Mouse (Mus musculus) left cerebral cortex, adult 6 months (tissue): ENCODE results near the gene Dock4. TPM values are rescaled to one million over a fixed set of nuclear protein-coding genes. Genes with fewer than 3 reads are reported as not detected.

Source experiments
- long read RNA-seq, 2 experiments: library from polyadenylated mRNA; unstranded; transcript quantifications; one replicate each; pipeline ENCODE4 v2.0.0; 2019 to 2020
- polyA plus RNA-seq: library from polyadenylated mRNA; unstranded; fragments of <200 nt; fragmentation: Nextera tagmentation; gene quantifications from 2 replicates; pipeline ENCODE4 v1.2.3, GENCODE M21; 2021

The Dock4 gene
- 12.8 and 12.9 TPM in 2 replicates for polyA plus RNA-seq
- long read RNA-seq, experiment 1, transcript Dock4-208 (32 exons, 3,880 nt), result minor isoform, 7 of 58 reads
- long read RNA-seq, experiment 1, transcript Dock4-211 (1 exons, 2,086 nt), result major isoform, 11 of 58 reads
- long read RNA-seq, experiment 1, partial matches to known transcripts, result 15 of 58 reads
- long read RNA-seq, experiment 1, other reads (novel, unspliced or antisense), result 22 of 58 reads
- long read RNA-seq, experiment 2, partial matches to known transcripts, result 7 of 22 reads
- long read RNA-seq, experiment 2, other reads (novel, unspliced or antisense), result 15 of 22 reads

DNA sequence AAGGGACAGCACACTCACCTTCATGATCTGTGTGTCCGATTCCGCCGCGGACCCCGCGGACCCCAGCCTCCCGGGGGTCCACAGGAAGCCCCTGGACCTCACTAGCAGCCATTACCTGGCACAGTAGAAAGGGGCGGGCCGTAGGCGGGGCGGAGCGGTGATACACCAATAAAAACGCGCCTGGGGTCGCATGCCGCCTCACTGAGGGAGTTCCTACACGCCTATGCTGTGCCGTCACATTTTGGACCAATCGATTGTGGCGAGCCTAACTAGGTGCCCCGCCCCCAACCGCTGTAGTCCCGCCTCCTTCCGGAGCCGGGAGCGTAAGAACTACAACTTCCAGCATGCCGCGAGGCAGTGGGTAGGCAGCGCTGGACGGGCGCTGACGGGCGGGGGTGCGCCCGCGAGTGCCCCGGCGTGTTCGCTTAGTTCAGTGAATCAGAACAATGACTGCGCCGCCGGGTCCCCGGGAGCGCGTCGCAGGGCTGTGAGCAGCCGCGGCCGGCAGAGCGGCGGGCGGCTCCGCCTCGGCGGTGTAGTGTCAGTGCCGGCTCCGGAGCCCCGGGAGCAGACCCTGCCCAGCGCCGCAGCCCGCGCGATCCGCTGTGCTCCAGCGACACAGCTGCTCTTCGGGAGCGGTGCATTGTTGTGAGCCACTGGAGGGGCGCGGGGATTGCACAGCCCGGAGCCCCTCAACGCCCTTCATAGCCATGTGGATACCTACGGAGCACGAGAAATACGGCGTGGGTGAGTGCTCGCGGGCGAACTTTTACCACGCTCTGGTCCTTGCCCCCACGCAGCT is at the start of gene Dock4, which contains the start of gene Zfp277:
TSS of gene Dock4 (plus strand) at position 305 of the 802 bp plus-strand sequence.
TSS of gene Zfp277 (minus strand) at position 255 of the 802 bp plus-strand sequence.

Other genes with a start within 250 kb of the Dock4 start
- 0.65 and 1.3 TPM in 2 replicates for gene Lsmem1, start 246.5 kb upstream of the Dock4 start, polyA plus RNA-seq
- 96.7 and 106 TPM in 2 replicates for gene Ifrd1, start 197.4 kb upstream of the Dock4 start, polyA plus RNA-seq
- 24.1 and 27.2 TPM in 2 replicates for gene Zfp277, start 50 bp upstream of the Dock4 start, polyA plus RNA-seq